Comparison of ENCODE assay signal across 19 mouse cellular contexts in the genomic region with DNA sequence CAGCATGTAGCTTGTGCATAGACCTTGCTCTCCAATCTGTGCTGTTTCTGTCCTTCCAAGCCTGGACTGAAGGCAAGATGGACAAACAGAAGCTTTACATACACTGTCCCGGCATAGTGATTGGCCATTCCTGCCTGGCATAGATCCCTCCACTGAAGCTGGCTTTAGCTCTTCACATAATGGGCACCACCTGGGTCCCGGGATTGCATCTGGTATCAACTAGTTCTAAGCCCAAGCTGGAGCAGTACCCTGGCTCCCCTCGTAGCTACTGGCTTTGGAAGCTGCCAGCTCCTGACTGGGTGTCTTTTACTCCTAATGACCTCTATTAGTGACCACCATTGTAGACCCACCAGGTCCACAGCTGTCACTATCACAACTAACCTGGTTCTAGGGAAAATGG.
"Had no signal": no experiment of that assay in that cellular context is flagged by ENCODE, and none has a peak within 500 bp of the region (broad histone marks: within the 10 kb centered on the region; RNA-seq: fewer than 3 reads in every experiment).

No protein-coding gene starts in this region.

- H3K4me1 ChIP-seq: midbrain, embryonic 10.5 days; midbrain, embryonic 12.5 days; neural tube, embryonic 13.5 days; neural tube, embryonic 15.5 days had no signal

- H3K27ac ChIP-seq: midbrain, embryonic 10.5 days; midbrain, embryonic 12.5 days; neural tube, embryonic 13.5 days; neural tube, embryonic 15.5 days had no signal

- DNase-seq: lung, adult 18-20 months; lung, embryonic 14.5 days; lung, postnatal 10 days; lung, postnatal 4 days; midbrain, embryonic 14.5 days; retina, postnatal 1 day; right cerebral cortex, adult 18-20 months; right cerebral cortex, postnatal 25 days; right cerebral cortex, postnatal 4 days; spleen, adult 18-20 months; thymus, adult 18-20 months; thymus, postnatal 14 days; thymus, postnatal 36 days had no signal

- H3K4me2 ChIP-seq: lung, embryonic 14.5 days; midbrain, embryonic 12.5 days; neural tube, embryonic 13.5 days; neural tube, embryonic 15.5 days had no signal

- H3K9ac ChIP-seq: lung, embryonic 14.5 days; midbrain, embryonic 12.5 days; neural tube, embryonic 13.5 days; neural tube, embryonic 15.5 days had no signal

- H3K4me3 ChIP-seq: midbrain, embryonic 10.5 days; midbrain, embryonic 12.5 days; myocyte; neural tube, embryonic 13.5 days; neural tube, embryonic 15.5 days had no signal

- H3K27me3 ChIP-seq: midbrain, embryonic 12.5 days; neural tube, embryonic 13.5 days; neural tube, embryonic 15.5 days had no signal

- H3K36me3 ChIP-seq: midbrain, embryonic 10.5 days; midbrain, embryonic 12.5 days; neural tube, embryonic 13.5 days; neural tube, embryonic 15.5 days had no signal

- H3K9me3 ChIP-seq: midbrain, embryonic 10.5 days; midbrain, embryonic 12.5 days; neural tube, embryonic 13.5 days; neural tube, embryonic 15.5 days had no signal

- ATAC-seq: midbrain, embryonic 16.5 days had no signal
